Mouse (Mus musculus): ENCODE data around the gene Ccdc71. TPM values are rescaled to one million over a fixed set of nuclear protein-coding genes. Genes with fewer than 3 reads are reported as not detected.

Gene Ccdc71
- polyA plus RNA-seq, 1 experiment from 2014 or later: 44.6 TPM

DNA sequence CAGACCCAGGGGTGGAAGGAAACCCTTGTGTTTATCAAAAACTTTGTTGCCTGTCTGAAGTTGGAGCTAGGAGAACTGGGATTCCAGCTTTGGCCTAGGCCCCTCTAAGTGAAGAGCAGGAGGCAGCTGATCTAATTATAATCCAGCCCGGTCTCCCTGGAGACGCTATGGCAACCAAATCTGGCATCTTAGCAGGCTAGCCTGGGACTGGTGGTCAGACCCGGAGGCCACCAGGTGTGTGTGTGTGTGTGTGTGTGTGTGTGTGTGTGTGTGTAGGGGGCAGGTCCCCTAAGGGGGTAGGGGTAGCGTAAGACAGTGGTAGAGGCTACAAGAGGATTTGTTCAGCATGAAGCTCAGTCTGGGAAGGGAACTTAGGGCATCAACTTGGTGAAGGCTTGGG, 10.5 kb upstream of the Ccdc71 start:
- peaks cover 23% of the 10 kb centered on the region for H3K36me3 ChIP-seq
- peak overlapping the region; percentile 80 for H3K27ac ChIP-seq
- peak; percentile 0; the same call in 1 of the 2 replicates for ATAC-seq (ENCODE audit: insufficient number of reproducible peaks, insufficient read depth, low FRiP score, low TSS enrichment, low read depth)
- no peaks in the 10 kb centered on the region for H3K9me3 ChIP-seq
- no peaks in the 10 kb centered on the region for H3K27me3 ChIP-seq
- WGBS: 45% methylated on average over 4 of the region's 4 CpGs
- H3K4me3 ChIP-seq (replicated peaks): peak overlapping the region; percentile 57; the same call in 1 of the 2 replicates
- peak overlapping the region; percentile 37 for H3K9ac ChIP-seq (replicated peaks)
- H3K4me2 ChIP-seq: peak overlapping the region; percentile 74
- H3K4me1 ChIP-seq (replicated peaks): peaks cover 45% of the 10 kb centered on the region

- no peaks in the 10 kb centered on the region for H3K9me3 ChIP-seq
- H3K27ac ChIP-seq: peak overlapping the region; percentile 80
- 75% methylated on average over 21 of the region's 21 CpGs for WGBS
- peak; percentile 8 for ATAC-seq (ENCODE audit: insufficient number of reproducible peaks, insufficient read depth, low FRiP score, low TSS enrichment, low read depth)
- peaks cover 23% of the 10 kb centered on the region for H3K36me3 ChIP-seq
- H3K4me1 ChIP-seq (replicated peaks): peaks cover 42% of the 10 kb centered on the region
- peak overlapping the region; percentile 57; the same call in 1 of the 2 replicates for H3K4me3 ChIP-seq (replicated peaks)
- H3K9ac ChIP-seq (replicated peaks): peak overlapping the region; percentile 37
- H3K27me3 ChIP-seq: no peaks in the 10 kb centered on the region
- H3K4me2 ChIP-seq: peak overlapping the region; percentile 74
Observed at GRCm38 (mm10) chr9:108450292-108451169, 9.8 kb upstream of the Ccdc71 start.

DNA sequence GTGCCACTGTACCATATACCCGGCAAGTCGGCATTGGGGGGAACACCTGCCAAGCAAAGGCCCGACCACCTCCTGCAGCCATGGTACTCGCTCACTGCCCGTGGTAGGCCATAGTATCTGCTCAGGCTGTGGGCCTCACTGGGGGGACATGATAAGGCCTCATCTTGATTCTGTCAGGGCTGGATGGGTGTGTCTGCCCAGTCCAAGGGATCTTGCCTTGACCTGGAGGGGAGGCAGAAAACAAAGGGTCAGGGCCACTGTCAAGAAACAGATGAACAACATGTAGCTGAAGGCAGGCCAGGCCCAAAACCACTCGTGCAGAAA, 9.2 kb upstream of the Ccdc71 start:
- Histone ChIP-seq H3K9me3 (no peaks in the 10 kb centered on the region), H3K36me3 (peaks cover 23% of the 10 kb centered on the region), H3K4me2 (peak overlapping the region; percentile 74), H3K27me3 (no peaks in the 10 kb centered on the region), H3K4me3 (replicated peaks) (peak overlapping the region; percentile 57), H3K4me1 (replicated peaks) (peaks cover 42% of the 10 kb centered on the region), H3K9ac (replicated peaks) (no peak overlapping the region; the same call in 1 of the 2 replicates), H3K27ac (peak overlapping the region; percentile 80)
- 88% methylated on average over 6 of the region's 6 CpGs for WGBS
- ATAC-seq (ENCODE audit: insufficient number of reproducible peaks, insufficient read depth, low FRiP score, low TSS enrichment, low read depth): no peak

GRCm38 (mm10) chr9:108451519-108452160, 8.7 kb upstream of the Ccdc71 start:
- Histone ChIP-seq H3K4me1 (replicated peaks) (peaks cover 42% of the 10 kb centered on the region), H3K27me3 (no peaks in the 10 kb centered on the region), H3K4me3 (replicated peaks) (peak overlapping the region; percentile 57), H3K36me3 (peaks cover 23% of the 10 kb centered on the region), H3K27ac (peak overlapping the region; percentile 89), H3K9ac (replicated peaks) (peak overlapping the region; percentile 63), H3K4me2 (peak overlapping the region; percentile 74), H3K9me3 (no peaks in the 10 kb centered on the region)
- no peak for ATAC-seq (ENCODE audit: insufficient number of reproducible peaks, insufficient read depth, low FRiP score, low TSS enrichment, low read depth)
- 47% methylated on average over 6 of the region's 6 CpGs for WGBS

- Histone ChIP-seq H3K9ac (replicated peaks) (peak overlapping the region; percentile 63), H3K4me2 (peak overlapping the region; percentile 74), H3K4me3 (replicated peaks) (peak overlapping the region; percentile 57), H3K36me3 (peaks cover 21% of the 10 kb centered on the region), H3K9me3 (no peaks in the 10 kb centered on the region), H3K27ac (peak overlapping the region; percentile 89), H3K27me3 (no peaks in the 10 kb centered on the region), H3K4me1 (replicated peaks) (peaks cover 42% of the 10 kb centered on the region)
- ATAC-seq (ENCODE audit: insufficient number of reproducible peaks, insufficient read depth, low FRiP score, low TSS enrichment, low read depth): peak; percentile 91
- under 1% methylated on average over 40 of the region's 40 CpGs for WGBS
Observed at GRCm38 (mm10) chr9:108452291-108452906, 7.9 kb upstream of the Ccdc71 start.

- peak overlapping the region; percentile 74 for H3K4me2 ChIP-seq
- peak overlapping the region; percentile 89 for H3K27ac ChIP-seq
- H3K9me3 ChIP-seq: no peaks in the 10 kb centered on the region
- peak overlapping the region; percentile 63 for H3K9ac ChIP-seq (replicated peaks)
- peak overlapping the region; percentile 57 for H3K4me3 ChIP-seq (replicated peaks)
- peaks cover 16% of the 10 kb centered on the region for H3K36me3 ChIP-seq
- 40% methylated on average over 6 of the region's 6 CpGs for WGBS
- H3K27me3 ChIP-seq: no peaks in the 10 kb centered on the region
- no peak for ATAC-seq (ENCODE audit: insufficient number of reproducible peaks, insufficient read depth, low FRiP score, low TSS enrichment, low read depth)
- H3K4me1 ChIP-seq (replicated peaks): peaks cover 42% of the 10 kb centered on the region
Observed at GRCm38 (mm10) chr9:108452911-108453310, 7.4 kb upstream of the Ccdc71 start.

DNA sequence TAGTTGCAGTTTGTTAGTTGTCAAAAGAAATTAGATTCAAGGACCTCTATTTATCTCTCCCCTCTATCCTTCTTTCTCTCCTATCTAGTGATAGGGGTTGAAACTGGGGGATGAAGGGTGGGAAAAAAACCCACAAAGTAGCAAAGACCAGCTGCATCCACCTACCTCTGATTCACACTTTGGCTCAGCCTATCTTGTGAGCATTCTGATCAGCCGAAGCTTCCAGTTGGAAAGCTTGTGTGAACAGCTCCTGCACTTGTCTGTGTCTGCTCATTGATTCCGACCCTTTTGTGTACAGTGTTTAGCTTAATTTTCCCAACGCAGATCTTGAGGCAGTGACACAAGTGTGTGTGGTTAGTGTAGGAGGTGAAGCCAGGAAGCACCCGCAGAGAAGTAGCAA, 6.9 kb upstream of the Ccdc71 start:
- H3K9me3 ChIP-seq: no peaks in the 10 kb centered on the region
- H3K9ac ChIP-seq (replicated peaks): peak overlapping the region; percentile 63
- H3K4me1 ChIP-seq (replicated peaks): peaks cover 42% of the 10 kb centered on the region
- H3K27ac ChIP-seq: peak overlapping the region; percentile 89; the same call in 1 of the 2 replicates
- ATAC-seq (ENCODE audit: insufficient number of reproducible peaks, insufficient read depth, low FRiP score, low TSS enrichment, low read depth): no peak
- peak overlapping the region; percentile 74 for H3K4me2 ChIP-seq
- H3K27me3 ChIP-seq: no peaks in the 10 kb centered on the region
- 89% methylated on average over 4 of the region's 4 CpGs for WGBS
- peaks cover 11% of the 10 kb centered on the region for H3K36me3 ChIP-seq
- H3K4me3 ChIP-seq (replicated peaks): no peak overlapping the region

- no peak for ATAC-seq (ENCODE audit: insufficient number of reproducible peaks, insufficient read depth, low FRiP score, low TSS enrichment, low read depth)
- no peaks in the 10 kb centered on the region for H3K9me3 ChIP-seq
- WGBS: 85% methylated on average over 6 of the region's 6 CpGs
- no peak overlapping the region for H3K27ac ChIP-seq
- peaks cover 40% of the 10 kb centered on the region for H3K4me1 ChIP-seq (replicated peaks)
- H3K4me3 ChIP-seq (replicated peaks): no peak overlapping the region
- peaks cover 1% of the 10 kb centered on the region; the same call in 1 of the 2 replicates for H3K36me3 ChIP-seq
- no peak overlapping the region for H3K9ac ChIP-seq (replicated peaks)
- no peak overlapping the region for H3K4me2 ChIP-seq
- H3K27me3 ChIP-seq: no peaks in the 10 kb centered on the region
Observed at GRCm38 (mm10) chr9:108454429-108454828, 5.9 kb upstream of the Ccdc71 start.

GRCm38 (mm10) chr9:108455747-108456571, 4.4 kb upstream of the Ccdc71 start:
- H3K27ac ChIP-seq: no peak overlapping the region
- no peak overlapping the region for H3K4me3 ChIP-seq (replicated peaks)
- WGBS: 75% methylated on average over 12 of the region's 12 CpGs
- H3K36me3 ChIP-seq: no peaks in the 10 kb centered on the region
- no peaks in the 10 kb centered on the region for H3K9me3 ChIP-seq
- H3K27me3 ChIP-seq: no peaks in the 10 kb centered on the region
- peaks cover 25% of the 10 kb centered on the region for H3K4me1 ChIP-seq (replicated peaks)
- no peak overlapping the region for H3K4me2 ChIP-seq
- no peak overlapping the region for H3K9ac ChIP-seq (replicated peaks)
- ATAC-seq (ENCODE audit: insufficient number of reproducible peaks, insufficient read depth, low FRiP score, low TSS enrichment, low read depth): no peak

- H3K4me1 ChIP-seq (replicated peaks): peaks cover 23% of the 10 kb centered on the region
- no peak overlapping the region for H3K9ac ChIP-seq (replicated peaks)
- no peak overlapping the region for H3K4me3 ChIP-seq (replicated peaks)
- no peak for ATAC-seq (ENCODE audit: insufficient number of reproducible peaks, insufficient read depth, low FRiP score, low TSS enrichment, low read depth)
- no peaks in the 10 kb centered on the region for H3K9me3 ChIP-seq
- H3K27ac ChIP-seq: no peak overlapping the region
- no peaks in the 10 kb centered on the region for H3K27me3 ChIP-seq
- H3K4me2 ChIP-seq: no peak overlapping the region
- H3K36me3 ChIP-seq: no peaks in the 10 kb centered on the region
- 85% methylated on average over 10 of the region's 10 CpGs for WGBS
Observed at GRCm38 (mm10) chr9:108456953-108457352, 3.4 kb upstream of the Ccdc71 start.

Data from limb, embryonic 12.5 days (tissue).